Mouse (Mus musculus) adrenal gland, postnatal 4 days (tissue): ENCODE data around the gene Pde1c. TPM values are rescaled to one million over a fixed set of nuclear protein-coding genes. Genes with fewer than 3 reads are reported as not detected.

Experiments used
- DNase-seq, 2 experiments: peaks; one replicate each; pipeline ENCODE4 v3.0.0; 2021 to 2022; ENCODE audit warnings: low spot score in 2 of 2, mixed read lengths in 2 of 2
- total RNA-seq, 2 experiments: library from RNA; stranded (reverse); gene quantifications; 2 replicates each; pipeline ENCODE4 v1.2.3; 2021

Pde1c gene
- total RNA-seq, 2 experiments from 2014 or later = 0.98 to 1.4 TPM

- DNase-seq = no peak
These were observed 438.3 kb downstream of the Pde1c start for GRCm38 (mm10) chr6:56130493-56131159.

- DNase-seq = no peak
These were observed 469.3 kb downstream of the Pde1c start for GRCm38 (mm10) chr6:56099520-56100101.

- no peak for DNase-seq
These were observed 470.5 kb downstream of the Pde1c start for GRCm38 (mm10) chr6:56098427-56098826.

- DNase-seq = no peak
These were observed 492.5 kb downstream of the Pde1c start for GRCm38 (mm10) chr6:56076378-56076805.

- no peak for DNase-seq
These were observed 500.4 kb downstream of the Pde1c start for GRCm38 (mm10) chr6:56068516-56068915.

GRCm38 (mm10) chr6:56066632-56067282 is 502.1 kb downstream of the Pde1c start:
- no peak for DNase-seq

GRCm38 (mm10) chr6:56063736-56064135 is 505.2 kb downstream of the Pde1c start:
- no peak for DNase-seq

GRCm38 (mm10) chr6:56049104-56049503 is 519.8 kb downstream of the Pde1c start:
- no peak for DNase-seq

- no peak for DNase-seq
These were observed 520.3 kb downstream of the Pde1c start for GRCm38 (mm10) chr6:56048580-56048979.

- no peak for DNase-seq
These were observed 524.2 kb downstream of the Pde1c start for GRCm38 (mm10) chr6:56044716-56045115.

GRCm38 (mm10) chr6:56044270-56044669 is 524.6 kb downstream of the Pde1c start:
- no peak for DNase-seq

GRCm38 (mm10) chr6:56039476-56040055 is 529.3 kb downstream of the Pde1c start:
- no peak for DNase-seq

GRCm38 (mm10) chr6:56035054-56035453 is 533.8 kb downstream of the Pde1c start:
- no peak for DNase-seq

GRCm38 (mm10) chr6:56032231-56032630 is 536.7 kb downstream of the Pde1c start:
- no peak for DNase-seq

- no peak for DNase-seq
These were observed 538.9 kb downstream of the Pde1c start for GRCm38 (mm10) chr6:56029986-56030385.

- DNase-seq = no peak
These were observed 540.9 kb downstream of the Pde1c start for GRCm38 (mm10) chr6:56027966-56028365.

GRCm38 (mm10) chr6:56027318-56027717 is 541.6 kb downstream of the Pde1c start:
- DNase-seq = no peak

GRCm38 (mm10) chr6:56025533-56025932 is 543.4 kb downstream of the Pde1c start:
- no peak for DNase-seq
